Mouse (Mus musculus) hindbrain, postnatal 0 days (tissue): Measurements from ENCODE around the gene Mroh2a. TPM values are rescaled to one million over a fixed set of nuclear protein-coding genes. Genes with fewer than 3 reads are reported as not detected.

Experiments
- ATAC-seq: fragments of 200-750 bp; cut with Nextera tagmentation; 2 replicates; pipeline ENCODE4 v1.8.0; 2017; ENCODE audit warnings: mild to moderate bottlenecking, moderate TSS enrichment, moderate library complexity
- DNase-seq: peaks from one replicate; pipeline ENCODE4 v3.0.0-alpha.2; 2015; ENCODE audit warnings: low spot score
- H3K27ac ChIP-seq: fragments of 300-500 bp; sonication (generic); 2 replicates; pipeline ENCODE4 v1.5.1; 2014; ENCODE audit warnings: mild to moderate bottlenecking
- H3K27me3 ChIP-seq: fragments of 300-500 bp; sonication (generic); 2 replicates; pipeline ENCODE4 v1.6.1; 2014; ENCODE audit warnings: low read length, mixed read lengths; ENCODE audit not compliant: insufficient read depth
- H3K36me3 ChIP-seq: fragments of 300-500 bp; sonication (generic); 2 replicates; pipeline ENCODE4 v1.6.1; 2014; ENCODE audit warnings: low read length, mixed read lengths; ENCODE audit not compliant: insufficient read depth
- H3K4me1 ChIP-seq: fragments of 300-500 bp; sonication (generic); 2 replicates; pipeline ENCODE4 v1.6.1; 2014; ENCODE audit warnings: antibody characterized with exemption, low read length, mixed read lengths; ENCODE audit not compliant: insufficient read depth
- H3K4me2 ChIP-seq: fragments of 300-500 bp; sonication (generic); 2 replicates; pipeline ENCODE4 v1.6.1; 2014; ENCODE audit warnings: low read depth, mild to moderate bottlenecking, low read length, moderate library complexity, mixed read lengths
- H3K4me3 ChIP-seq: fragments of 300-500 bp; sonication (generic); 2 replicates; pipeline ENCODE4 v1.5.1; 2014; ENCODE audit warnings: low read length
- H3K9ac ChIP-seq: fragments of 300-500 bp; sonication (generic); replicated peaks from 2 replicates; pipeline ENCODE4 v1.6.1; 2014; ENCODE audit warnings: mild to moderate bottlenecking, low read length, moderate library complexity, mixed read lengths
- H3K9me3 ChIP-seq: fragments of 300-500 bp; sonication (generic); 2 replicates; pipeline ENCODE4 v1.6.1; 2016; ENCODE audit warnings: low read length, mixed read lengths
- CTCF ChIP-seq: IDR thresholded peaks from 2 replicates; pipeline ENCODE4 v1.5.1; 2016; ENCODE audit warnings: antibody characterized with exemption, control low read depth, low read depth
- WGBS: fragments of 180-500 bp; shearing (Covaris S2); extraction: QIAGEN DNeasy Blood & Tissue Kit; methylation state at CpG from one replicate; pipeline ENCODE4 v1.1.7; 2014; 5-methylcytosine and 5-hydroxymethylcytosine counted together
- polyA plus RNA-seq: library from polyadenylated mRNA; unstranded; fragments of >200 nt; fragmentation: Nextera tagmentation; extraction: Ambion mirVana; gene quantifications from 2 replicates; pipeline ENCODE4 v1.2.1, GENCODE M21; 2015
- total RNA-seq: library from RNA; depleted of rRNA; stranded (reverse); fragments of >200 nt; gene quantifications from 2 replicates; pipeline ENCODE4 v1.2.3, GENCODE M21; 2014

The Mroh2a gene
- total and polyA plus RNA-seq, 2 experiments from 2014 or later = 0.16 to 0.23 TPM

GRCm38 (mm10) chr1:88213766-88214461, 12.9 kb upstream of the Mroh2a start:
- DNase-seq = peak; percentile 4
- H3K27ac ChIP-seq = no peak overlapping the region
- no peaks in the 10 kb centered on the region for H3K4me1 ChIP-seq
- no peak overlapping the region for H3K9ac ChIP-seq
- peaks cover 61% of the 10 kb centered on the region for H3K9me3 ChIP-seq
- WGBS = 79% methylated on average over 2 of the region's 2 CpGs
- H3K4me3 ChIP-seq = no peak overlapping the region
- H3K36me3 ChIP-seq = no peaks in the 10 kb centered on the region
- no peaks in the 10 kb centered on the region for H3K27me3 ChIP-seq
- no peak for ATAC-seq
- H3K4me2 ChIP-seq = no peak overlapping the region
- no peak for TF ChIP-seq CTCF

- Histone ChIP-seq H3K9ac (no peak overlapping the region), H3K9me3 (peaks cover 61% of the 10 kb centered on the region), H3K4me1 (no peaks in the 10 kb centered on the region), H3K36me3 (no peaks in the 10 kb centered on the region), H3K27me3 (no peaks in the 10 kb centered on the region), H3K4me3 (no peak overlapping the region), H3K4me2 (no peak overlapping the region), H3K27ac (no peak overlapping the region)
- DNase-seq = no peak
- 77% methylated on average over 2 of the region's 2 CpGs for WGBS
- no peak for ATAC-seq
- no peak for TF ChIP-seq CTCF
Observed at GRCm38 (mm10) chr1:88214462-88214952, 12.3 kb upstream of the Mroh2a start.

GRCm38 (mm10) chr1:88215466-88216380, 11.1 kb upstream of the Mroh2a start:
- Histone ChIP-seq H3K27me3 (no peaks in the 10 kb centered on the region), H3K4me2 (no peak overlapping the region), H3K9me3 (peaks cover 61% of the 10 kb centered on the region), H3K27ac (no peak overlapping the region), H3K4me1 (no peaks in the 10 kb centered on the region), H3K36me3 (no peaks in the 10 kb centered on the region), H3K4me3 (no peak overlapping the region), H3K9ac (no peak overlapping the region)
- ATAC-seq (no peak), DNase-seq (peak; percentile 11)
- TF ChIP-seq CTCF = no peak
- WGBS = 70% methylated on average over 10 of the region's 10 CpGs

- H3K4me1 ChIP-seq = no peaks in the 10 kb centered on the region
- 59% methylated on average over 2 of the region's 2 CpGs for WGBS
- H3K4me3 ChIP-seq = no peak overlapping the region
- no peaks in the 10 kb centered on the region for H3K27me3 ChIP-seq
- no peak for ATAC-seq
- H3K9ac ChIP-seq = no peak overlapping the region
- H3K36me3 ChIP-seq = no peaks in the 10 kb centered on the region
- TF ChIP-seq CTCF = no peak
- DNase-seq = peak; percentile 10
- no peak overlapping the region for H3K4me2 ChIP-seq
- H3K9me3 ChIP-seq = peaks cover 58% of the 10 kb centered on the region
- no peak overlapping the region for H3K27ac ChIP-seq
Observed at GRCm38 (mm10) chr1:88216551-88216950, 10.2 kb upstream of the Mroh2a start.

GRCm38 (mm10) chr1:88217144-88217543, 9.6 kb upstream of the Mroh2a start:
- no peaks in the 10 kb centered on the region for H3K4me1 ChIP-seq
- no peak overlapping the region for H3K27ac ChIP-seq
- no peak overlapping the region for H3K4me3 ChIP-seq
- ATAC-seq (no peak), DNase-seq (no peak)
- H3K27me3 ChIP-seq = no peaks in the 10 kb centered on the region
- H3K9ac ChIP-seq = no peak overlapping the region
- peak; percentile 13; the same call in 1 of the 2 replicates for TF ChIP-seq CTCF
- no peaks in the 10 kb centered on the region for H3K36me3 ChIP-seq
- peaks cover 54% of the 10 kb centered on the region for H3K9me3 ChIP-seq
- WGBS = 55% methylated on average over 2 of the region's 2 CpGs
- no peak overlapping the region for H3K4me2 ChIP-seq

- no peaks in the 10 kb centered on the region for H3K36me3 ChIP-seq
- peak; percentile 10 for DNase-seq
- no peak overlapping the region for H3K4me2 ChIP-seq
- TF ChIP-seq CTCF = no peak
- no peak overlapping the region for H3K27ac ChIP-seq
- 46% methylated on average over 3 of the region's 3 CpGs for WGBS
- no peaks in the 10 kb centered on the region for H3K27me3 ChIP-seq
- peaks cover 52% of the 10 kb centered on the region for H3K9me3 ChIP-seq
- H3K4me1 ChIP-seq = no peaks in the 10 kb centered on the region
- ATAC-seq = no peak
- no peak overlapping the region for H3K9ac ChIP-seq
- H3K4me3 ChIP-seq = no peak overlapping the region
Observed at GRCm38 (mm10) chr1:88217576-88217975, 9.2 kb upstream of the Mroh2a start.

- H3K9me3 ChIP-seq = peaks cover 47% of the 10 kb centered on the region
- no peak overlapping the region for H3K9ac ChIP-seq
- no peaks in the 10 kb centered on the region for H3K4me1 ChIP-seq
- ATAC-seq = no peak
- no peaks in the 10 kb centered on the region for H3K27me3 ChIP-seq
- no peak for DNase-seq
- 75% methylated on average over 9 of the region's 9 CpGs for WGBS
- TF ChIP-seq CTCF = no peak
- no peak overlapping the region for H3K4me3 ChIP-seq
- no peaks in the 10 kb centered on the region for H3K36me3 ChIP-seq
- H3K27ac ChIP-seq = no peak overlapping the region
- no peak overlapping the region for H3K4me2 ChIP-seq
Observed at GRCm38 (mm10) chr1:88218051-88218450, 8.7 kb upstream of the Mroh2a start.
